Mouse (Mus musculus): ENCODE results near the gene Pla2g4a. TPM values are rescaled to one million over a fixed set of nuclear protein-coding genes. Genes with fewer than 3 reads are reported as not detected.

Pla2g4a gene
- total RNA-seq, 2 experiments from 2014 or later: 0.96 to 1.00 TPM

DNA sequence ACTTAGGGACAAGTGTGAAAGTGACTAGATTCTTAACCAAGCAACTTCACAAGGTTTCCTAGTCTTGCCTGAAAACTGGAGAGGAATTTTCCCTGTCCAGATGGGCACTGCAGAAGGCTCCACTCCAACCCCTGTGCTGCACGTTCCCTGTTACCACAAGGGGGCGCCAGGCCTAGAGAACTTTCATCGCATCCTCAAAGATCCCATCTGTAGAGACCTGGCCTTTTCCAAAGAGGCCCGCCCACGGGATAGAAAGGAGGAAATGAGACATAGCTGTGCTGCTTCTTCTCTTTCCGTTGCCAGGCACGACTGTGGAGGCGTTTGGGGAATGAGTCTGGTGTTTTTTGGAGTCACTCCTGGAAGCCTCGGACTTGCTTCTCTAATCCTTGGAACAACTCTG, 104.4 kb downstream of the Pla2g4a start:
- DNase-seq (ENCODE audit: low spot score): peak; percentile 76

DNA sequence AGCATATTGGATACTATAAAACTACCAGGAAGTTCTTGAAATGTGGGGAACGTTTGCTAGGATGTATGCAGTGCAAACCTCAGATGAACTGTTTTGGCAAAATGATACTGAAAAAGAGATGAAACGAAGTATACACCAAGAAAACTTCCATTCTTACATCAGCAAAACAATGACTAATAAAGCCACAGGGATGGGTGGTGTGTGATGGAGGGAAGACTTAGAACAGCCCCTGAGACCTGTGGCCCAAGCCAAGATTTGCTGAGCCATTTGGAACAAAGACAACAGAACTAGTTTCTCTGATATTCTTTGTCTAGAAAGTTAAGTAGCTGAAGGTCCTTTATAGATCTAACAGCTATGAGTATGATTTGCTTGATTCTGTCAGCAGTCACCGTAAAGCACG, 105.5 kb downstream of the Pla2g4a start:
- DNase-seq (ENCODE audit: low spot score): peak; percentile 34

DNA sequence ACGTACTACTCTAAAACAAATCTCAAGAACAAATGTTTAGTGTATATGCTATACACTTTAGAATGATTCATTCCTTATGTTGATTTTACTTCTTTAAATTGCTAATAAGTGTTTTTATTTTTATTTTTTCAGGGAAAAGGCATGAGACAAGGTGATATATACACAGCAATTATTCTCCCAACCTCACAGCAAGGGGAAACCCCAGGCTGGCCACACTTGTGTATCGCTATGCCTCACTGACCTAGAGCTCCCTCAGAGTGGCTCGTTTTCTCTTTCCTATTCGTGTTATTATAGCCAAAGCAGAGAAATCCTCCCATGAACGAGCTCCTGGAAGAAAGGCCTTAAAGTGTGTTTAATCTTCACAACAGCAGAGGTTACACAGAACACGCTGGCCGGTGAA, 106.2 kb downstream of the Pla2g4a start:
- DNase-seq (ENCODE audit: low spot score): no peak

DNA sequence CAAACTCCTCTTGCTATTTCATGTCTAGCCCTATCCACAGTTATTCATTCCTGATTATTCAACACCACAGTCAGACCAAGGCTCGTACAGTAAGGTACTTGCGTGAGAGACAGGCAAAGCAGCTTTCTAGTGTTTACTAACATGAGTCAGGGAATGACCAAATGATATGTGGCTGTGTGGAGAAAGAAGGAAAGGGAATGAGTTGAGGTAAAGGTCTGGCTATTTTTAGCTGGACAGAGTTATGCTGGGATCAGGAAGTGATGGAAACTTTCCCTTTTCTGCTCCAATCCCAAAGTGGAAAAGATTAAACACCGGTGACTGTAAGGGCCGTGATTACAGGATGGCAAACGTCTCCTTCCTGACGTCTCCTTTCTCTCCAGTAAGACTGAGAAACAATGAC, 114.4 kb downstream of the Pla2g4a start:
- DNase-seq (ENCODE audit: low spot score): no peak

DNA sequence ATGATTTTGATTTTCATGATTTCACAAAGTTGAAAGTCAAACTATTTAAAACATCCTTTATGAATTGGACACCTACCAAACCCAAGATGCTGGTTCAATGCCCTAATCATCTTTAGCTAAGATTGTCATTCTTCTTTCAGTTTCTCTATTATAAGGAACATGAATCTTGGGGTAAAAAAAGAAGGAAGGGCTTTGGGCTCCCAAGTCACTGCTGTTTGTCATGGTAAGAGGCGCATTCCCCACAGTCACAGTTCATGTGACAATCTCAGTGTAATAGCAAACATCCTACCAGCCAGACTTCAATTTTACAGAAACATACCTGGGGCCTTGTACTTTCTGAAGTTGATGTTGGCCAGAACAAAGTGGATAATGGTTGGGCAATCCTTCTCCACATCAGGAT, 119.2 kb downstream of the Pla2g4a start:
- DNase-seq (ENCODE audit: low spot score): no peak

DNA sequence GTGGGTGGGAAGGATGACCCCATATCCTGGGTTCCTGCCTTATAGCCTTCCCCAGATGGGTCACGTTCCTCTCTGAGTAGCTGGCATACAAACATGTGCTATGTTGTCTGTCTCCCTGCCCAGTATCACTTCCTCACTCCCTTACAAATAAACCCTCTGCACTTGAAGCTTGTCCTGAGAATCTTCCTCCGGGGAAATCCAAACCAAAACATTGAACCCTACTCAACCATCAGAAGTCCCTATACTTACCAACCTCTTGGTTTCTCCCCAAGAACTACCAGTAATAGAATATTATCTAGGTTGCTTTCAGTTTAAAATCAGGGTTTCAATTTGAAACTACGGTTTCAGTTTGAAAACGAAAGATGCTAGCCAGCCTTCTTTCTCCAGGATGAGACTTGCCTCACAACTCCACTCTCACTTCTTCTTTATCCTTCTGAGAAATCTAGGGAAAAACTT, 120.1 kb downstream of the Pla2g4a start:
- no peak for DNase-seq (ENCODE audit: low spot score)

DNA sequence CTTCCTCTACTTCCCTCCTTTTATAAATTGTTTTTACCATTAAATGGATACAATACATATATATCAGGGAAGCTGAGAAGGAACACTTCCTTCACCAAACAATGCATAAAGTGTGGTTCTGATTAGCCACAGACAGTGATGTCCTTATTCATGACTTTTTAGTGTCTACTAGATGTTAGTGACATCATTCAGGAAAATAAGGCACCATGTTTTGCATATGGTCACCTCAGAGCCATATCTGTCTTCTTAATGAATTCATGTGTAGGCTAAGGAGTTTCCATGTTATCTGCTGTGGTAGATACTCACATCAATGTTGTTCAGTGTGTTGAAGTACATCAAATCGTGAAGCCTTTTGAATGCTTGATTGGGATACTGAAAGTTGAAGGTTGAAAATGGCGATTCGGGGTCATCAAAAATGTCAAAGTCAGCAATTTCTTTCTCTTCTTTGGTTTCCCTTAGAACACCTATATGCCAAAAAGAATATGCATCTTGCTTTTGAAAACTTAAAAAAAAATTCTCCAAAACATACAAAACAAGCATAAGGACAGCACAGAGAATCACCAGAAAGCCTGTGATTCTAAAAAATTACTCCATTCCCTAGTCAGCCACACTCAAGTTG, 120.7 kb downstream of the Pla2g4a start:
- no peak for DNase-seq (ENCODE audit: low spot score)

DNA sequence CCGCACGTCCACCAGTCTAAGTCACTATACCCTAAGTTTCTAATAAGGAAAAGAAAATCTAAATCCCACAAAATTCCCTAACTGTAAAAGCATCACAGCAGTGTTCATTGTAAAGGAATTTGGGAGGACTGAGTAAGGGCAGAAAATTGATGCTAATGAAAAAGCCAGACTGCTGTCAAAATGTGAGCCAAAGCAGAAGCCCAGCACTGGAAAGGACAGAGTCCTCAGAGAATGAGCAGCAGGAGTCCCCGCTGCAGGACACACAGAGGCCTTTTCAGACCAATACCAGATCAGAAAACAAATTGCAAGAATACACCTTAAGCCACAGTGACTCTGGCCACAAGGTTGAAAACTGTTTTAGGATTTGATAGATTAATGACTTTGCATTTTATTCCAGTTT, 124.6 kb downstream of the Pla2g4a start:
- no peak for DNase-seq (ENCODE audit: low spot score)

DNA sequence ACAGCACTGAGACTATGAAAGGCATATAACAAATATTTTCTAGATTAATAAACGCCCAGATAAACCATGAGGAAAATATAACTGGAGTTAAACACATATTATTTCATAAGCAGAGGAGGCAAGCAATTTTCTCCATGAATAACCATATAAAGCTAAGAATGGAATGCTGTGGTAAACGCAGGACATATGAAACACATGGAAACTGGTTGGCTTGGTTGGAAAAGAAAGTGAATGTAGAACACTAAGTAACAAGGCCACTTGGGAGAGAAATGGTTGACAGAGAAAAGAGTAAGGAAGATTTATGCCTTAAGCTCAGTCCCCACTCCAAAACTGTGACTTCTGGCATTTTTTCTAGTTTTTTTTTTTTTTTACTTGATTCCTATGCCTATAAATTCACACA, 127.2 kb downstream of the Pla2g4a start:
- no peak for DNase-seq (ENCODE audit: low spot score)

DNA sequence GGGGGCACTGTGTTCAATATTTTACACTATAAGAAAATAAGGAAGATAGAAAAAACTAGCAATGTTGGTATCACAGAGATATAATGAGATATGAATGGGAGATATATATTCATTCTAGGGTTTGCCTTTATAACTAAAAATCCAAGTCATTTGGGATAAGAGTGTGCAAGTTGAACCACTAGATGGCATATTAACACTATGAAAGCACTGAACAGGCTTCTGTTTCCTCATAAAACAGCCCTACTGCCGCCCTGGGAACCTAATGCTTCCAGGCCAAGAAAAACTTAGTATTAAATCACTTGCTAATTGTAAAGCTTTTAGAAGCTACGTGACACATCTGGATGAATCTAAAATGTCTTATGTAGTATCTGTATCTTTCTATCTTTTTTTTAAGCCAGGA, 128.1 kb downstream of the Pla2g4a start:
- peak; percentile 23 for DNase-seq (ENCODE audit: low spot score)

DNA sequence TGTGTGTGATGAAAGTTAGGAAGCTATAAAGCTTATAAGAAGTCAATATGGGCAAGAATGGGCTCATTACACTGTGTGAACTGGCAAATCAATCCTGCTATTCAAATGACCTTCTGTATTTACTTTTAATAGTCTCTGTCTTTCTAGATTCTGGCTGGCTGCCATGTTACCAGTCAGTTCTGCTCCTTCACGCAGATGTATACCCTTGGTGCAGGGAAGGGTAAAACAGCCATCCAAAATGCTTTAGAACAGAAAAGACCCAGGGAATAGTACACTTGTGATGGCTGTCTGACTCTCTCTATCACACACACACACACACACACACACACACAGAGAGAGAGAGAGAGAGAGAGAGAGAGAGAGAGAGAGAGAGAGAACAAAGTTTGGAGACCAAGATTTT, 128.6 kb downstream of the Pla2g4a start:
- DNase-seq (ENCODE audit: low spot score): no peak

DNA sequence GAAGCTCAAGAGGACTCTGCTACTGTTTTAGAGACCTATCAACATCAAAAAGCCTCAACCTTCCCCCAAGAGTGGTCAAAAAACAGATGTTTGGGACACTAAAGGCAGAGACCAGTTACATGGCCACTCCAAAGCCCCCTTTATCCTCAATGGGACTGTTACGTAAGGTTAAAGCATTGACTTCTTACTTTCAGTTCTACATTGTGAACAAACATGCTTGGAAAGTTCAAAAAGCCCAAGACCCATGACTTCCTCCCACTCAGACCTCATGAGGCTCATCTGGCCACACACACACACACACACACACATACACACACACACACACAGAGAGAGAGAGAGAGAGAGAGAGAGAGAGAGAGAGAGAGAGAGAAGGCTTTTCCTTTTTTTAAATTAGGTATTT, 130.0 kb downstream of the Pla2g4a start:
- DNase-seq (ENCODE audit: low spot score): no peak

DNA sequence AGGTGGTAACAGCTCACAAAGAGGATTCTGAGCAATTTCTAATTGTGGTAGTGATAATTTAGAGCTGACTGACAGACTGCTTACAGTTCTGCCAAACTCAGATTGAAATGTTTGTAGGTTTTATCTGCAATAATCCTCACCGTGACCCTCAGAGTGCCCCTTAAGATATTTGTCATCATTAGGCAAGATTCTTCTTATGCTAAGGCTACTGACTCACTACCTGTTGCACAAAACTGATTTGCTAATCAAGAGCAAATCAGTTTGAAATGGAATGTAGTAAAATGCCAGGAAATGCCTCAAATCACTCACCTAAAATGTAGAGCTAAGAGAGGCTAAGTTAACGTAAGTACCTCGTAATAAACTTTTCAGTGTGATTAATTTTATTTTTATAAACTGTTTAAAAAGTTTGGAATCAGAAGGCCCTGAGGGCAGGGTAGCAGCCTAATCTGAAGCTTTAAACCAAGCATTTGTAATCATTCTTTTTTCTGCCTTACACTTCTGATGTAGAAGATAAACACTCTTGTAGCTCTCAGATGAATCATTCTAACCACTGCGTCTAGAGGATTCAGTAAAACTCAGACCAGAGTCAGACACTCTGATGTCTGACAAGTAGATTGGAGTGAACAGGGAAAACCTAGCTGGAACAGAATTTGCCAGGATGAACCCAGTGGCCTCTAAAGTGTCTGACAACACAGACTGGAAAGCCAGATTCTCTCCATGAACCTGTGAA, 147.3 kb downstream of the Pla2g4a start:
- DNase-seq (ENCODE audit: low spot score): no peak

DNA sequence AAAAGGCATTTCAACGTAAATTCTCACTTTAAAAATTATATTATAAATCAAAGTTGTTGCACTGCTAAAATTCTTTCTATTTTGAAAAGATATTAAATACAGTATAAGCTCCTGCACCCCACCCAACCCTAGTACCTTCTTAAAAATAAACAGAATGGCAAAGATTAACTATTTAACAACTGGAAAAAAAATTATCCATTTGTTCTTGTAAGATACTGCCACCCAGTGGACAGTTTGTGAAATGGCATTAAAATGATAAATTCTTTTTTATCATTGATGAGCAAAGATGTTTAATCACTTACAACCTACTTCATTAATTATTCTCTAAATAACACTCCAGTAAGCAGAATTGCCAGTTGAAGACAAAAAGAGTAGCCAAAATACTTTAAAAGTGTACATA, 151.6 kb downstream of the Pla2g4a start:
- DNase-seq (ENCODE audit: low spot score): no peak

Other genes starting within 250 kb of the Pla2g4a start
- gene Ptgs2, start 138.7 kb upstream of the Pla2g4a start, total RNA-seq (2021): under 1 TPM; 0.24 to 0.27 TPM